Mouse (Mus musculus) neural tube, embryonic 15.5 days (tissue): ENCODE data around the gene Gm49373. TPM values are rescaled to one million over a fixed set of nuclear protein-coding genes. Genes with fewer than 3 reads are reported as not detected.

Source experiments
- ATAC-seq: fragments of 200-750 bp; cut with Nextera tagmentation; 2 replicates; pipeline ENCODE4 v1.8.0; 2017; ENCODE audit warnings: mild to moderate bottlenecking, moderate TSS enrichment, moderate library complexity; ENCODE audit not compliant: low FRiP score
- H3K27ac ChIP-seq: fragments of 300-500 bp; sonication (generic); replicated peaks from 2 replicates; pipeline ENCODE4 v1.5.1; 2015; ENCODE audit warnings: mild to moderate bottlenecking, inconsistent platforms
- H3K27me3 ChIP-seq: fragments of 300-500 bp; sonication (generic); replicated peaks from 2 replicates; pipeline ENCODE4 v1.6.1; 2015; ENCODE audit warnings: inconsistent platforms
- H3K36me3 ChIP-seq: fragments of 300-500 bp; sonication (generic); 2 replicates; pipeline ENCODE4 v1.6.1; 2015; ENCODE audit warnings: inconsistent platforms
- H3K4me1 ChIP-seq: fragments of 300-500 bp; sonication (generic); 2 replicates; pipeline ENCODE4 v1.6.1; 2015; ENCODE audit warnings: inconsistent platforms
- H3K4me2 ChIP-seq: fragments of 300-500 bp; sonication (generic); 2 replicates; pipeline ENCODE4 v1.6.1; 2015; ENCODE audit warnings: inconsistent platforms, mild to moderate bottlenecking, moderate library complexity
- H3K4me3 ChIP-seq: fragments of 300-500 bp; sonication (generic); replicated peaks from 2 replicates; pipeline ENCODE4 v1.5.1; 2015; ENCODE audit warnings: mild to moderate bottlenecking, inconsistent platforms
- H3K9ac ChIP-seq: fragments of 300-500 bp; sonication (generic); replicated peaks from 2 replicates; pipeline ENCODE4 v1.6.1; 2015; ENCODE audit warnings: mild to moderate bottlenecking, inconsistent platforms
- H3K9me3 ChIP-seq: fragments of 300-500 bp; sonication (generic); replicated peaks from 2 replicates; pipeline ENCODE4 v1.6.1; 2016; ENCODE audit warnings: inconsistent platforms
- WGBS: fragments of 180-500 bp; shearing (Covaris S2); methylation state at CpG from one replicate; pipeline ENCODE4 v1.1.7; 2015; ENCODE audit warnings: mixed read lengths; 5-methylcytosine and 5-hydroxymethylcytosine counted together
- polyA plus RNA-seq: library from polyadenylated mRNA; unstranded; fragments of >200 nt; fragmentation: Nextera tagmentation; extraction: Ambion mirVana; gene quantifications from 2 replicates; pipeline ENCODE4 v1.2.1, GENCODE M21; 2015

Gene Gm49373
- polyA plus RNA-seq, 1 experiment from 2014 or later = 2.2 TPM

DNA sequence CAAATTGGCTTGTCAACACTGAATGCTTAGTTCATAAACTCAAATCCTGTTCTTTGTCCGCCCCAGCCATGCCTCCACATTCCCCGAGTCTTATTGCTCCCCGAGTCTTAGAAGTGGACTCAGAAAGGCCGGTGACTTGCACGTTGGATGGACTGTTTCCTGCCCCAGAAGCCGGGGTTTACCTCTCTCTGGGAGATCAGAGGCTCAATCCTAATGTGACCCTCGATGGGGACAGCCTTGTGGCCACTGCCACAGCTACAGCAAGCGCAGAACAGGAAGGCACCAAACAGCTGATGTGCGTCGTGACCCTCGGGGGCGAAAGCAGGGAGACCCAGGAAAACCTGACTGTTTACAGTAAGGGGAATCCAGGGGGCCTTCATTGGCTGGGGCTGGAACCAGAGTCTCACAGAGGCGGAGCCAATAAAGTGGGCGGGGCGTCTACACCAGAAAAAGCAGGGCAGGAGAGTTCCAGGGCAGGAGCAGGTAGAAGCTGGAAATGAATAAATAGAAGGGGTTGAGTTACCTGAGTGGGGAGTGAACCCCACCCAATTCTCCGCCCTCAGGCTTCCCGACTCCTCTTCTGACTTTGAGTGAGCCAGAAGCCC, 38.3 kb downstream of the Gm49373 start:
- Histone ChIP-seq H3K4me2 (peak overlapping the region; percentile 85), H3K4me3 (0 out of 2 replicates have a peak overlapping the region, but pooled peaks have one; percentile 51), H3K27me3 (peaks cover 84% of the 10 kb centered on the region), H3K27ac (no peak overlapping the region), H3K36me3 (no peaks in the 10 kb centered on the region), H3K9me3 (no peaks in the 10 kb centered on the region), H3K9ac (no peak overlapping the region), H3K4me1 (peaks cover 79% of the 10 kb centered on the region)
- 4% methylated on average over 17 of the region's 17 CpGs for WGBS
- no peak for ATAC-seq

GRCm38 (mm10) chr9:21033136-21033535, 39.8 kb downstream of the Gm49373 start:
- Histone ChIP-seq H3K4me3 (peak overlapping the region; percentile 48), H3K27me3 (peaks cover 85% of the 10 kb centered on the region), H3K36me3 (no peaks in the 10 kb centered on the region), H3K4me2 (peak overlapping the region; percentile 86), H3K9ac (peak overlapping the region; percentile 47), H3K27ac (no peak overlapping the region), H3K4me1 (peaks cover 85% of the 10 kb centered on the region), H3K9me3 (no peaks in the 10 kb centered on the region)
- under 1% methylated on average over 34 of the region's 34 CpGs for WGBS
- ATAC-seq = no peak

GRCm38 (mm10) chr9:21032491-21032890, 40.4 kb downstream of the Gm49373 start:
- no peak overlapping the region for H3K27ac ChIP-seq
- H3K9ac ChIP-seq = peak overlapping the region; percentile 47; the same call in 1 of the 2 replicates
- peak overlapping the region; percentile 48 for H3K4me3 ChIP-seq
- H3K9me3 ChIP-seq = no peaks in the 10 kb centered on the region
- ATAC-seq = no peak
- H3K4me2 ChIP-seq = peak overlapping the region; percentile 86
- WGBS = 5% methylated on average over 7 of the region's 7 CpGs
- no peaks in the 10 kb centered on the region for H3K36me3 ChIP-seq
- H3K4me1 ChIP-seq = peaks cover 83% of the 10 kb centered on the region
- peaks cover 84% of the 10 kb centered on the region for H3K27me3 ChIP-seq

DNA sequence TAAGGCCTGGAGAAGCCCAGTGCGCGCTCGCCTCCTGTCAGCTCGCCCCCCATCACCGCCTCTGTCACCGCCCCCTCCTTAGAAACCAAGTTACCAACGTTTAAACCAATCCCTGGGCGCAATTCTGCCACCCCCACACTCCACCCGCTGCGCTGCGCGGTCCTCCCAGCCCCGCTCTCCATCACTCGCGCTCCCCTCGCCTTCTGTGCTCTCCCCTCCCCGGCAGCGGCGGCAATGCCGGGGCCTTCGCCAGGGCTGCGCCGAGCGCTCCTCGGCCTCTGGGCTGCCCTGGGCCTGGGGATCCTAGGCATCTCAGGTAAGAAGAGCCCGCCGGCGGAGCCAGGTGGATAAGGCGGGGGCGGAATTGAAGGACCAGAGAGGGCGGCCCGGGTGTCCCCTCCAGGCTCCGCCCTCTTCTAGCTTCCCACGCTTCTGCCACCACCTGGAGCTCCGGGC, 41.0 kb downstream of the Gm49373 start, which contains the start of gene Icam5:
Icam5 (plus strand) TSS at position 178 of the 456 bp plus-strand sequence.
- 1% methylated on average over 33 of the region's 35 CpGs for WGBS
- peaks cover 82% of the 10 kb centered on the region for H3K27me3 ChIP-seq
- peaks cover 77% of the 10 kb centered on the region for H3K4me1 ChIP-seq
- peak within 1 kb of the TSS; percentile 34 for H3K27ac ChIP-seq
- H3K9me3 ChIP-seq = no peaks in the 10 kb centered on the region
- H3K9ac ChIP-seq = peak within 1 kb of the TSS; percentile 47
- peak within 1 kb of the TSS; percentile 48 for H3K4me3 ChIP-seq
- H3K36me3 ChIP-seq = no peaks in the 10 kb centered on the region
- peak within 1 kb of the TSS; percentile 86 for H3K4me2 ChIP-seq
- peak; percentile 40 for ATAC-seq

GRCm38 (mm10) chr9:21031251-21031895, 41.5 kb downstream of the Gm49373 start:
- Histone ChIP-seq H3K9ac (peak overlapping the region; percentile 47), H3K36me3 (no peaks in the 10 kb centered on the region), H3K27me3 (peaks cover 82% of the 10 kb centered on the region)

DNA sequence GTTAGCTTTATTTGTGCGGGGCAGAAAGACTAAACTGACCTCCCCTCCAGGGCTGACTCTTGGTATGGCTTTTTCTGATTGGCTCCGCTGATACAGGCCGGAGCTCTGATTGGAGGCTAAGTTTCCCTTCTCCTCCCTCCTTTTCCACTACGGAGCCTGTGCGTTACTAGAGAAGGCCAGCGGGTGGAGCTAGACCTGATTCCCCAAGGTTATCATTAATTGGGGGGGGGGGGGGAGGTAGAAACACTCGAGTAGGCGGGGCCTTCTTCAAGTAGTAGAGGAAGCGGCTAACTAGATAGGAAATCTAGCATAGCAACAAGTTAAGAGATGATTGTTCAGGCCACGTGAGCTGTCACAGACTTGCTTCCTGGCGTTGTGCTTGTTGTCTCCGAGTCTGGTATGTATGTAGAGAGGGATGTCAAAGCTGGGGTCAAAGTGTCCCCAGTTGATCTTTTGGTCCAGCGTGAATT, 42.1 kb downstream of the Gm49373 start:
- no peaks in the 10 kb centered on the region for H3K9me3 ChIP-seq
- H3K4me3 ChIP-seq = peak overlapping the region; percentile 48
- peaks cover 80% of the 10 kb centered on the region for H3K27me3 ChIP-seq
- H3K9ac ChIP-seq = peak overlapping the region; percentile 47; the same call in 1 of the 2 replicates
- no peaks in the 10 kb centered on the region for H3K36me3 ChIP-seq
- WGBS = under 1% methylated on average over 13 of the region's 13 CpGs
- H3K4me1 ChIP-seq = peaks cover 66% of the 10 kb centered on the region
- peak overlapping the region; percentile 86 for H3K4me2 ChIP-seq
- peak; percentile 62 for ATAC-seq
- peak overlapping the region; percentile 34; the same call in 1 of the 2 replicates for H3K27ac ChIP-seq

More at GRCm38 (mm10) chr9:21031251-21031895, 41.5 kb downstream of the Gm49373 start:
- H3K9me3 ChIP-seq = no peaks in the 10 kb centered on the region
- H3K4me3 ChIP-seq = peak overlapping the region; percentile 48
- H3K4me2 ChIP-seq = peak overlapping the region; percentile 86
- ATAC-seq = peak; percentile 78
- under 1% methylated on average over 36 of the region's 36 CpGs for WGBS
- H3K4me1 ChIP-seq = peaks cover 72% of the 10 kb centered on the region
- H3K27ac ChIP-seq = peak overlapping the region; percentile 34

DNA sequence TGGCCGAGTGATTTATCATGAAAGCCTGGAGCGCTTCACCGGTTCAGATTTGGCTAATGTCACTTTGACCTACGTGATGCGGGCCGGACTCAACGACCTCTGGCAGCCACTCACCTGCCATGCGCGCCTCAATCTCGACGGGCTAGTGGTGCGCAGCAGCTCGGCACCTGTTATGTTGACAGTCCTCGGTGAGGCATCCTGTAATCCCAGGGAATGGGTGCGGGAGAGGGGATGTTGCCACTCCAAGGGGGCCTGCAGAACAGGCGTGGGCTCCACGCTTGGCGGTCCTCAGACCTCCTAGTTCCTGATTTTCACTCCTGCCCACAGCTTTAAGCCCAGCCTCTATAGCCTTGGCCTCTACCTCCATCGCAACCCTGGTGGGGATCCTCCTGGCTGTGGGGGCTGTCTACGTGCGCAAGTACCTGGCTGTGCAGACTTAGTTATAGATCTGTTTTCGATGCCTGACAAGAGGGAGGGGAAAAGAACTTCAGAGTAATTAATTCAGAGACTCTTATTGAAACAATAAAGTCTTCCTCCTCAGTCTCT, 42.8 kb downstream of the Gm49373 start:
- Histone ChIP-seq H3K36me3 (no peaks in the 10 kb centered on the region), H3K27me3 (peaks cover 73% of the 10 kb centered on the region), H3K4me2 (peak overlapping the region; percentile 86), H3K4me3 (0 out of 2 replicates have a peak overlapping the region, but pooled peaks have one; percentile 22), H3K4me1 (peaks cover 59% of the 10 kb centered on the region), H3K9ac (no peak overlapping the region), H3K9me3 (no peaks in the 10 kb centered on the region), H3K27ac (no peak overlapping the region)
- no peak for ATAC-seq
- 24% methylated on average over 22 of the region's 22 CpGs for WGBS

DNA sequence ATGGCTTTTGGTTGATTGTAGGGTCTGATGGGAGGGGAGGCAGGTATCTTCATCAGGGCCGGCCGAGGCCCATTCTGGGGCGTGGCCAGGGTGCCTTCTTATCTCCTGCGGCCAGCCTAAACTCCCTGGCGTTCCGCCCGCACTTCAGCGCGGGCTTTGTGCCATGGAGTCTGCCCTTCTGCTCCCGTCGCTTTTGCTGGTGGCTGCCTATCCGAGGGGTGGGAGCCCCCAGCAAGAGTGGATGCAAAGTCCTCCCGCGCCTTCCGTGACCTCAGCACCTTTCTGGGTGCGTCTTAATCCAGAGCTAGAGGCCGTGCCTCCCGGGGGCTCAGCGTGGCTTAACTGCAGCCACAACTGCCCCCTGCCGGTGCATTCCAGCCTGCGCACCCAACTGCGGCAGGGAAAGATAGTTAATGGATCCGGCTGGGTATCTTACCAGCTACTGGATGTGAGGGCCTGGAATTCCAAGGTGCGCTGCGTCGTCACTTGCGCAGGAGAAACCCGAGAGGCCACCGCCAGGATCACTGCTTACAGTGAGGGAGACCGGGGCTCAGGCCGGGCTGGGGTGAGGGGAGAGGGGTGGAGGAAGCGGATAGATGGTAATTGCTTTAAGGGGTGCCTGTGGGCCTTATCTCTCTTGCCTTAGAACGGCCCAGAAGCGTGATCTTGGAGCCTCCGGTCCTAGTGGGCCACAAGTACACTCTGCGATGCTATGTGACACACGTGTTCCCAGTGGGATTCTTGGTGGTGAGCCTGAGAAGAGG, 43.4 kb downstream of the Gm49373 start, which contains the start of gene Icam4:
Icam4 (plus strand) TSS at position 83 of the 764 bp plus-strand sequence.
- Histone ChIP-seq H3K36me3 (no peaks in the 10 kb centered on the region), H3K27me3 (peaks cover 67% of the 10 kb centered on the region), H3K4me3 (peak within 1 kb of the TSS; percentile 22), H3K27ac (no peak within 1 kb of the TSS), H3K4me2 (peak within 1 kb of the TSS; percentile 86), H3K9ac (no peak within 1 kb of the TSS), H3K9me3 (no peaks in the 10 kb centered on the region), H3K4me1 (peaks cover 53% of the 10 kb centered on the region)
- 2% methylated on average over 37 of the region's 37 CpGs for WGBS
- no peak for ATAC-seq

DNA sequence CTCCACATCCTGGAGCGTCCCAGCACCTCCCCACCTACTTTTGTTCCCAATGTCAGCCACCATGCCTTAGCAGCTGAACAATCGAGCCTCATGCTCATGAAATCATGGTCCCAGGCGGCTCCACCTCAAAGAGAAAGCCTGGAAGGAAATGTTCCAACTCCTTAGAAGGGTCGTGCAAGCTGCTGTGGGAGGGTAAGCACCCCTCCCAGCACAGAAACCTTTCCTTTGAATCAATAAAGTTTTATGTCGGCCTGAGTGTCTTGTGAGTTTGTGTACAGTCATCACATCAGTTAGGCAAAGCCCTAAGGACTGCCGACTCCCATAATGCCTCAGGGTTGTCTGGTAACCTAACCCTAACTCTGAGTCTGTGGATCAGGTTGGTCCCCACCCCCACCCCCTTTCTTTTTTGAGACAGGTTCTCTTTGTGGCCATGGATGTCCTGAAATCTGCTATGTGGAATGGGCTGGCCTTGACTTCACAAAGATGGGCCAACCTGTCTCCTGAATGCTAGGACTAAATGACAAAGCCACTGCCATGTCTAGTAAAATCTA, 44.3 kb downstream of the Gm49373 start:
- no peaks in the 10 kb centered on the region for H3K36me3 ChIP-seq
- no peak overlapping the region for H3K27ac ChIP-seq
- peaks cover 60% of the 10 kb centered on the region for H3K27me3 ChIP-seq
- 67% methylated on average over 6 of the region's 6 CpGs for WGBS
- no peak overlapping the region for H3K9ac ChIP-seq
- no peaks in the 10 kb centered on the region for H3K9me3 ChIP-seq
- H3K4me1 ChIP-seq = peaks cover 50% of the 10 kb centered on the region
- H3K4me3 ChIP-seq = no peak overlapping the region
- no peak overlapping the region for H3K4me2 ChIP-seq
- no peak for ATAC-seq

- Histone ChIP-seq H3K27ac (no peak overlapping the region), H3K4me1 (peaks cover 42% of the 10 kb centered on the region), H3K9ac (no peak overlapping the region), H3K4me3 (no peak overlapping the region), H3K27me3 (peaks cover 52% of the 10 kb centered on the region), H3K36me3 (no peaks in the 10 kb centered on the region), H3K4me2 (no peak overlapping the region), H3K9me3 (no peaks in the 10 kb centered on the region)
- ATAC-seq = no peak
- WGBS = 35% methylated on average over 8 of the region's 8 CpGs
Observed at GRCm38 (mm10) chr9:21027774-21028290, 45.1 kb downstream of the Gm49373 start.

DNA sequence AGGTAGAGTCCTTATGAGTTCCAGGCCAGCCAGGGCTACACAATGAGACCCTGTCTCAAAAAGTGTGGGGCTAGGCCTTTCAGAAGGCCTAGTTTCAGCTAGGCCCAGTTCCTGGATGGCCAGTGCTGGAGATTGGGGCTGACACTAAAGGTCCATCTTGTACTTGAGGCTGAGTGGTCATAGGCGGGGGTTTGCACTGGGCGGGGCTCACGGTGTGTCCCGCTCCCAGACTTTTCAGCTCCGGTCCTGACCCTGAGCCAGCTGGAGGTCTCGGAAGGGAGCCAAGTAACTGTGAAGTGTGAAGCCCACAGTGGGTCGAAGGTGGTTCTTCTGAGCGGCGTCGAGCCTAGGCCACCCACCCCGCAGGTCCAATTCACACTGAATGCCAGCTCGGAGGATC, 46.0 kb downstream of the Gm49373 start:
- no peak for ATAC-seq
- H3K4me2 ChIP-seq = no peak overlapping the region
- WGBS = 84% methylated on average over 12 of the region's 12 CpGs
- peaks cover 32% of the 10 kb centered on the region for H3K4me1 ChIP-seq
- H3K27ac ChIP-seq = no peak overlapping the region
- no peaks in the 10 kb centered on the region for H3K9me3 ChIP-seq
- no peak overlapping the region for H3K4me3 ChIP-seq
- H3K36me3 ChIP-seq = no peaks in the 10 kb centered on the region
- H3K27me3 ChIP-seq = peaks cover 46% of the 10 kb centered on the region
- H3K9ac ChIP-seq = no peak overlapping the region
